In genomic region chr3:10685501-10685951, GRCm38 (mm10) we compare ENCODE assay signal across 11 mouse cellular contexts.
DNase-seq lines count a peak whose midpoint lies in the region; ATAC-seq lines count a peak whose summit lies in the region.
"Had no signal": no experiment of that assay in that cellular context is flagged by ENCODE, and none has a peak within 500 bp of the region (broad histone marks: within the 10 kb centered on the region; RNA-seq: fewer than 3 reads in every experiment).

No protein-coding gene starts in this region.

- DNase-seq in forebrain, embryonic 11.5 days (ENCODE audit: low spot score): no peak
- DNase-seq in forebrain, embryonic 10.5 days (ENCODE audit: extremely low spot score, low spot score): no peak
- DNase-seq in right cerebral cortex, adult 18-20 months: peak; percentile 34
- no peak for DNase-seq in right cerebral cortex, postnatal 4 days
- peak; percentile 35 to 70 for DNase-seq in layer of hippocampus, adult 18-20 months (ENCODE audit: low spot score in 2 of 2)
- peak; percentile 58 for DNase-seq in telencephalon, adult 2 months (ENCODE audit: low read depth, low spot score)
- no peak for DNase-seq in kidney, postnatal 25 days
- DNase-seq: liver, embryonic 13.5 days had no signal

- no peaks in the 10 kb centered on the region for H3K9me3 ChIP-seq in forebrain, embryonic 11.5 days (ENCODE audit: control insufficient read depth, low read length)
- no peaks in the 10 kb centered on the region for H3K9me3 ChIP-seq in forebrain, embryonic 10.5 days
- H3K9me3 ChIP-seq in heart, embryonic 12.5 days (replicated peaks): no peaks in the 10 kb centered on the region
- H3K9me3 ChIP-seq: embryonic facial prominence, embryonic 12.5 days; liver, embryonic 13.5 days had no signal

- peak; percentile 31; the same call in 1 of the 2 replicates for ATAC-seq in forebrain, embryonic 11.5 days (replicated peaks; ENCODE audit: low FRiP score)
- ATAC-seq in heart, embryonic 12.5 days (ENCODE audit: insufficient number of reproducible peaks, low FRiP score): no peak

- no peaks in the 10 kb centered on the region for H3K27me3 ChIP-seq in forebrain, embryonic 11.5 days (ENCODE audit: control insufficient read depth, insufficient read depth, low read length)
- no peaks in the 10 kb centered on the region for H3K27me3 ChIP-seq in forebrain, embryonic 10.5 days (ENCODE audit: poor library complexity, severe bottlenecking)
- H3K27me3 ChIP-seq in heart, embryonic 12.5 days (replicated peaks): no peaks in the 10 kb centered on the region
- H3K27me3 ChIP-seq: embryonic facial prominence, embryonic 12.5 days; liver, embryonic 13.5 days had no signal

- H3K27ac ChIP-seq in forebrain, embryonic 11.5 days (ENCODE audit: low read depth, low read length): no peak overlapping the region
- no peak overlapping the region for H3K27ac ChIP-seq in forebrain, embryonic 10.5 days
- H3K27ac ChIP-seq in heart, embryonic 12.5 days (ENCODE audit: poor library complexity, severe bottlenecking): no peak overlapping the region
- H3K27ac ChIP-seq: embryonic facial prominence, embryonic 12.5 days; kidney, postnatal 0 days; liver, embryonic 13.5 days had no signal

- H3K36me3 ChIP-seq in forebrain, embryonic 11.5 days (ENCODE audit: control insufficient read depth, insufficient read depth, low read length): no peaks in the 10 kb centered on the region
- H3K36me3 ChIP-seq in forebrain, embryonic 10.5 days (replicated peaks): no peaks in the 10 kb centered on the region
- no peaks in the 10 kb centered on the region for H3K36me3 ChIP-seq in heart, embryonic 12.5 days
- H3K36me3 ChIP-seq: embryonic facial prominence, embryonic 12.5 days; liver, embryonic 13.5 days had no signal

- no peaks in the 10 kb centered on the region for H3K4me1 ChIP-seq in forebrain, embryonic 11.5 days (replicated peaks; ENCODE audit: control insufficient read depth, insufficient read depth, low read length)
- H3K4me1 ChIP-seq in forebrain, embryonic 10.5 days: peaks cover 13% of the 10 kb centered on the region
- no peaks in the 10 kb centered on the region for H3K4me1 ChIP-seq in heart, embryonic 12.5 days (replicated peaks)
- H3K4me1 ChIP-seq: liver, embryonic 13.5 days had no signal

- H3K9ac ChIP-seq in forebrain, embryonic 11.5 days (ENCODE audit: low read length): no peak overlapping the region
- no peak overlapping the region for H3K9ac ChIP-seq in heart, embryonic 12.5 days
- H3K9ac ChIP-seq: embryonic facial prominence, embryonic 12.5 days; liver, embryonic 13.5 days had no signal

- WGBS in forebrain, embryonic 11.5 days: 46% methylated on average over 4 of the region's 4 CpGs
- WGBS in forebrain, embryonic 10.5 days: 63% methylated on average over 4 of the region's 4 CpGs
- WGBS in heart, embryonic 12.5 days: 41% methylated on average over 4 of the region's 4 CpGs

- no peak overlapping the region for H3K4me3 ChIP-seq in forebrain, embryonic 11.5 days (ENCODE audit: low read depth, low read length)
- no peak overlapping the region for H3K4me3 ChIP-seq in forebrain, embryonic 10.5 days
- no peak overlapping the region for H3K4me3 ChIP-seq in heart, embryonic 12.5 days
- H3K4me3 ChIP-seq: embryonic facial prominence, embryonic 12.5 days; liver, embryonic 13.5 days had no signal

- no peak overlapping the region for H3K4me2 ChIP-seq in forebrain, embryonic 11.5 days (ENCODE audit: low read depth, low read length, severe bottlenecking)
- no peak overlapping the region for H3K4me2 ChIP-seq in heart, embryonic 12.5 days
- H3K4me2 ChIP-seq: embryonic facial prominence, embryonic 12.5 days; liver, embryonic 13.5 days had no signal

Comparison
In these comparisons a context has a peak if more than half of its experiments do, and no peak if none do; other contexts are left out.
1. DNase-seq: peak in right cerebral cortex, adult 18-20 months (single experiment), layer of hippocampus, adult 18-20 months (2 of 2) and telencephalon, adult 2 months (single experiment); none in forebrain, embryonic 11.5 days (single experiment), forebrain, embryonic 10.5 days (single experiment), right cerebral cortex, postnatal 4 days (single experiment) and kidney, postnatal 25 days (0 of 2).